Mouse (Mus musculus): ENCODE measurements around the gene Dgkh. TPM values are rescaled to one million over a fixed set of nuclear protein-coding genes. Genes with fewer than 3 reads are reported as not detected.
"Not testable (repeated sequence)": the region's sequence is repeated elsewhere in the genome, so short reads cannot be mapped to it uniquely, and the experiment has no call there.

The Dgkh gene
- total RNA-seq, 2 experiments from 2014 or later, result 14.5 to 17.3 TPM

GRCm38 (mm10) chr14:78627516-78628275, 104.9 kb downstream of the Dgkh start:
- DNase-seq, result peak; percentile 24

- no peak for DNase-seq
These were observed 113.7 kb downstream of the Dgkh start for GRCm38 (mm10) chr14:78618883-78619295.

- DNase-seq, result peak; percentile 20
These were observed 119.0 kb downstream of the Dgkh start for GRCm38 (mm10) chr14:78613569-78613968.

GRCm38 (mm10) chr14:78612111-78612788, 120.3 kb downstream of the Dgkh start:
- DNase-seq, result no peak

GRCm38 (mm10) chr14:78594916-78595315, 137.7 kb downstream of the Dgkh start:
- no peak for DNase-seq

- no peak for DNase-seq
These were observed 139.6 kb downstream of the Dgkh start for GRCm38 (mm10) chr14:78592965-78593364.

DNA sequence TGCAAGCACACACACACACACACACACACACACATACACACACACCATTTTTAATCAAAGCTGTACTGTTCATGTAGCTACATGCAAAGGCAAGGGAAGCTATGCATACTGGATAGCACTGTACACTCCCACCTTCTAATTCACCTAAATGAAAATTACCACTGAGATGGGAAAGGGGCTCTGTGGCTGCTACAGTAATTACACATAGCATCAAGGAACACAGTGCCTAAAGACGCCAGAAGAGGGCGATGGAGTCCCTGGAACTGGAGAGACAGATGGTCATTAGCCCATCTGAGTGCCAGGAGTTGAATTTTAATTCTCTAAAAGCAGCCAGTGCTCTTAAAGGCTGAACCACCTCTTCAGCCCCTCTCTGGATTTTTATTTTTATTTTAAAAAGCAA, 142.2 kb downstream of the Dgkh start:
- peak; percentile 57 for DNase-seq

DNA sequence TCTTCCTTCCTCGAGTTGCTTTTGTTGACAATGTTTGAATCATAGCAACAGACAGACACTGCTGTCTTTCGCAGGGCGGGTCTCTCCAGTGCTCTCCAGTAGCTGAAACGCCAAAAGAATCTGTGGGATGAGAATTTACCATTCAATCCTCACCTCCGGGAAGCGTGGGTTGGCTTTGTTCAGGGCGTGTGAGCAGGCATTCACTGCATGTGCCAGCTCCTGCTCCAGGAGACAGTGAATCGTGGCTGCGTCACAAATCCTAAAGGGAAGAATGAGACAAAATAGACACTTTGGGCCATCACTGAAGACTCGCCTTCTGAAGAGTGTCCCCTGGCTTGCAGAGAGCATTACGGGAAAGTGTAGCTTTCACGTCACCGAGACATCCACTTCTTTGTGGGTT, 148.4 kb downstream of the Dgkh start:
- DNase-seq, result no peak

DNA sequence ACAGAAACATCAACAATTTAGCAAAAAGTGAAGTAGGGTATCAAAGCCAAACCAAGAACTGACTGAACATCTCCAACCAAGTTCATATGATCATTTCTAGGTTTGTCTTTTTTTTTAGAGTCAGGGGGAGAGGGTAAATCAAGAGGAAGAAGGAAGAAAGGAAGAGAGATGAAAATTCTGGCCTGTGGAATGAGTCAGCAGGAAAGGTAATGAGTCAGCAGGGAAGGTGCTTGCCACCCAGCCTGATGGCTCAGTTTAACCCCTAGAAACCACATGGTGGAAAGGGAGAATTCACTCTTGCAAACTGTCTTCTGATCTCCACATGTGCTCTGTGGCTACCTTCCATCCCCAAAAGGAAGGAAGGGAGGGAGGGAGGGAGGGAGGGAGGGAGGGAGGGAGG, 149.4 kb downstream of the Dgkh start:
- no peak for DNase-seq

DNA sequence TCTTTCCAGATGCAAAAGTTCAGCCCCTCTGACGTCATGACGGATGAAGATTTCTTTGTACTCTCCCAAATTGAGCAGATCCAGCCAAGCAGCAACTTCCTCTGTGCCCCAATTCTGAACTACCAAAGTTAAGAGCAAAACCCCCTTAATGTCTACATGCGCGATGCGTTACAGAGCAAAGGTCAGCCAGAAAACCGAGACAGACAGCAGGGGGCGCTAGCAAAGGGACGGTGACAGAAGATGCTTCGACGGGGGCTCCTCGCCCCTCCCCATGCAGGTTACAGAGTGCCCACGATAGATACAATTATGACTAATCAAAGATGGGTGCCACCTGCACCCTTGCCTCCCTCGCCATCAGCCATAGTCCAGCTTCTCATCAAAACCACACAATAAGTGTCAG, 156.7 kb downstream of the Dgkh start:
- peak; percentile 17 for DNase-seq

DNA sequence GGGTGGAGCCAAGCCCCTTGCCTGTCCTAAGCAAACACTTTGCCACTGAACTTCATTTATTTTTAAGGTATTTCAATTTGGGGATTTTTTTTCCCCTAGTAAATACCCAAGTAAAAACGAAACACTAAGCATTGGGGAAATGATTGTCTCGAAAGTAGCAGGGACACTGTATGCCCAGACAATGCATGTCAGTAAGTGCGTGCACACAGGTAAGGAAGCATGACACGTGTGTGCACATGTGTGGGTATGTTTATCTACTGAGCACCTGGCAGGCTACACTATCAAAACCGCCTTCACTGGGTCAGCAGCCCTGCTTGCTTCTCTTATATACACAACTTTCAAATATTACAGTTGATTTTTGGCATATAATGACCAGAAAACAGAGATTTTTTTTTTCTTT, 164.2 kb downstream of the Dgkh start:
- DNase-seq, result no peak

DNA sequence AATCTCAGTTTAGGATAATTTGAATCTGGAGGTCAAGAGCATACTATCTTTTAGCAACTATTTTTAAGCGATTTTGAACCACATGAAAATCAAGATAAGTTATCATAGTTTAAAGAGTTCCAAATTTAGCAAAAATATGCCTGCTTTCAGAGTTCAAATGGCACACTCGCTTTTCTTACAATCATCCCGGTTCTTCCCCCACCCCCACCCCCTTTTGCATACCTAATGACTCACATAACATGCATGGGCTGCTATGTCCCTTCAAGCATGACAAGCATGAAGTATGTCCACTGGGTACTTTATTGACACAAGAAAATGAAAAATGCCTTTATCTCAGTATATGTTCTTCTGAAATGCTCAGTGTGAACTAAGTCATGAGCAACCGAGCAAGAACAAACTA, 166.1 kb downstream of the Dgkh start:
- no peak for DNase-seq

DNA sequence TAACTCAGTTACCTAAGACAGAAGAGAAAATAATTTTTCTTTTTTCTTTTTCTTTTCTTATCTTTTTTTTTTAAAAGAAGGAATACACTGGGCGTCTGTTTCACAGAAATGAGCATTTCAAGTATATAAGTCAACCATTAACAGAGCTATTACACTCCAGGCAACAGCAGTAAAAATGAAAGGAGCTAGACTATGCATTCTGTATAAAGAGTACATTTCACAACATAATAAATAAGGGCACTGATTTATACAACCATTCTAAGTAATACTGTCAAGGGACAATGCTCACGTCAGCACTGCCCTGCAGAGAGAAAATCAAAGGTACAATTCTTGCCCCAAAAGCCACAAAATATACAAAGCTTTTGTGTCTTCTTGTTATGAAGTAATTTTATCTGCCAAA, 168.3 kb downstream of the Dgkh start:
- DNase-seq, result no peak

GRCm38 (mm10) chr14:78563211-78563610, 169.4 kb downstream of the Dgkh start:
- no peak for DNase-seq

DNA sequence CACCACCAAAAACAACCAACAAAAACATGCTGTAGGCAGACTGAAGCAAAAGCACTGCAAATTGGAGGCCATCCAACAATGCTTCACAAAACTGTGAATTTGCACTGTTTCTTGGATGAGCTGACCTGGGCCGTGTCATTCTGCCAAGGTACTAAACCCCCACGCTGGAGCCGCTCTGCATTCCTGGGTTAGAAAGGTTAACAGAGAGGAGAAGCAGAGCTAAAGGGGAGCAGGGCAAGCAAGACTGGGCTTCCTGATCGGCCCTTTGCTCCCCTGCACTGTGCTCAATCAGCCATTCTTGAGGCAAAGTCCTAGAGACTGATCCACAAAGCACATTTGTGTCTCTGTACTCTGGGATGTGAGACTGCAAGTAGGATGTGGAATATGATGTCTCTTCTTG, 170.5 kb downstream of the Dgkh start:
- DNase-seq, result peak; percentile 7

DNA sequence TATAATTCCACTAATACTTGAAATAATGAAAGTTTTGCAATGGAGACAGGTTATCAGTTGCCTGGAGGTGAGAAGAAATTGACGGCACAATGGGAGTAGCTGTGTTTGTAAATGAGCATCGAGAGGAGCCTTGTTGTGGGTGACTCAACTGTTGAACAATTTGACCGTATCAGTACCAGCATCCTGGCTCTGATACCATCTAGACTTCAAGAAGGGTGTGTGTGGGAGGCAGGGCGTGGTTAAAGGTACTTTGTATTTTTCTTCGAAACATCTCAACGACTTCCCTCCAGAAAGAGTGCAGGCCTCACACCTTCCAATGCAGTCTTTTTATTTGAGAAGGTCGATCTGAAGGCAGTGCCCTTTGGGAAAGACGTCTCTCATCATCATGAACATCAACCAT, 173.5 kb downstream of the Dgkh start:
- no peak for DNase-seq

- DNase-seq, result not testable (repeated sequence)
These were observed 177.7 kb downstream of the Dgkh start for GRCm38 (mm10) chr14:78554830-78555229.

DNA sequence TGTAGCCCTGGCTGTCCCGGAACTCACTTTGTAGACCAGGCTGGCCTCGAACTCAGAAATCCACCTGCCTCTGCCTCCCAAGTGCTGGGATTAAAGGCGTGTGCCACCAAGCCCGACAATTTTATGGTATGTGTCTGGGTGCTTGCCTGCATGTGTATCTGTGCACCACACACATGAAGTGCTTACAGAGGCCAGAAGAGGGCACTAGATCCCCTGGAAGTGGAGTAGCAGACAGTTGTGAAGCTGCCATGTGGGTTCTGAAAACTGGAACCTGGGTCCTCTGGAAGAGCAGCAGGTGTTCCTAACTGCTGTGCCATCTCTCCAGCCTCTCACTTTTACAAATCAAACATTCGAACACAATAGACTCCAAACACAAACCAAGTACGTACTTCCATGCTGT, 178.9 kb downstream of the Dgkh start:
- no peak for DNase-seq

- DNase-seq, result peak; percentile 35
These were observed 183.8 kb downstream of the Dgkh start for GRCm38 (mm10) chr14:78548807-78549206.

DNA sequence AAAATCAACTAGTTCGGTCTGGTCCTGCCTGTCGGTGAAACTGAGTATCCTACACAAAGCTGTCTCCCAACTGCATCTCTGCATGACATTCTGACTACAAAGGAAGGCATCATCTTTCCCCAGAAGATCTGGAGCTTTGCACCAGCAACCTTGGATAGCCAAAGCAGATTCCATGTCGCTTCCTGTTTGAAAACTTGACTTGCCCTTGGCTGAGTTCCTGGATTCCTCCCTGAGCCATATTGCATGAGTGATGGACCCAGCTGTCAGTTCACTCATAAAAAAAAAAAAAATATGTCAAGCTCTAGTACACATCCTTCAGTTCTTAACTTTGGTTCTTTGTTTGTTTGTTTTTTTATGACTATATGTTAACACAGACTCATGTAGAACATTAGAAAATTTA, 191.3 kb downstream of the Dgkh start:
- DNase-seq, result no peak

DNA sequence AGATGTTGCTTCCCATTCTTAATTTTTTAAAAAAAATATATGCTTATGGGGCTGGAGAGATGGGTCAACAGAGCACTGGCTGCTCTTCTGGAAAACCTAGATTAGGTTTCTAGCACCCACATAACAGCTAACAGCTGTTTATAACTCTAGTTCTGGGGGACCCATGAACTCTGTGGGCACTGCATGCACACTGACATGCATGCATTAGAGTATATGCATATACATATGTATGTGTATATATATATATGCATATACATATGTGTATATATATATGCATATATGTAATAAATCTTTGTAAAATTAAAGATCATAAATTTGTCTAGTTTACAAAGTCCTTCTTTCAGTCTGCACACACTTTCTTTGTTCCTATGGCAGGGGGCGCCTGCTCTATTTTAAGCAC, 192.8 kb downstream of the Dgkh start:
- no peak for DNase-seq

DNA sequence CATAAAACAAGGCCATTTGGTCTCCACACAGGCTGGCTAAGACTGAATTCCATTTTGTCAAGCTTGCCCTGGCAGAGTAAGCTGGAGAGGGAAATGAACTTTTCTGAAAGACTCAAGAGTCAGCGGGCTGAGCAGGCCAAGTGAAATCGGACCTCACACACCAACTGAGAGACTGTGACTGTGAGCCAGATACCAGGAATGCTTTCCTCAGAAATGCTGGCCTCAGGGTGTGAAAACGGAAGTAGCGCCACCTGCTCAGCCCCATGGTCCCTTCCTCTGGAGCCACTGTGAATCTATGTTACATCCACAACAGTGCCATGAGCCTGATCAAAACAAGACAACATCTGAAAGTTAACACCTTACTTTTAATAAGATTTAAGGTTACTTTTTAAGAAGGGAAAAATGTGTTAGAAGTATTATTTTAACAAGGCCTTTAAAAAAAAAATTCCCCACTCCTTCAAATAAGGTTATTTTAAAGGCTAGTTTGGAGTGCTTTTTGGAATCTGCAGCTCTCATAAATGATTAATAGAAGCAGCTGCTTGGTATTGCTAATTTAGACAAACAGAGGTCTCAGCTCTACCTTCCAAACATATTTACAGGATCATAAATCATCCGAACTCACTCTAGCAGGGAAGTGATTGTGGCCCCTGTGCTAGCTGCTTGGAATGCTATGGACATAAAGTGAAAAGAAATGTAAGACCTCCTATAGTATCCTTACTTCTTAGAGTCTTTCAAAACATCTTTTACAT, 193.8 kb downstream of the Dgkh start:
- peak; percentile 23 for DNase-seq

GRCm38 (mm10) chr14:78537551-78537950, 195.0 kb downstream of the Dgkh start:
- DNase-seq, result no peak

All from heart, postnatal 4 days (tissue).